Mouse (Mus musculus): Measurements from ENCODE around the gene Zkscan8.
"Not testable (repeated sequence)": the region's sequence is repeated elsewhere in the genome, so short reads cannot be mapped to it uniquely, and the experiment has no call there.

Gene Zkscan8

DNA sequence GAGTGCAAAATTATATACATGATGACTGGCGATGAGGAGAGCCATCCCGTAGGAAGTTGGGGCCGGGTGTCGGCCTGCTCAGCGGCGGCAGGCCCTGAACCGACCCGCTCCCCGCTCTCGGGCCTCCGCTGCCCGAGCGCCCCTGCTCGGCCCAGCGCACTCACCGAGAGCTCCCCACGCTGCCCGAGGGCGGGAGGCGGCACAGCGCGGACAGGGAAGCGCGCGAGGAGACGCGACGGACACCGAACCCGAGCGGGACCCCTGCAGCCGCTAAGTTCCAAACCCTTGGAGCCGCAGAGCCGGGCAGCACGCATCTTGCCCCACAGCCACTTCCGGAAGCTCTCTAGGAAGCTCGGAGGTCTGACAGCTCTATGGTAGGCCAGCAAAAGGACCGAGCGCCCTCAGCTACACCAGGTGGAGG is at the start of gene Zkscan8:
Gene Zkscan8, minus strand, starts transcription at position 340 of the 421 bp plus-strand sequence.
- peak; percentile 90 for DNase-seq (ENCODE audit: low read depth)

- DNase-seq (ENCODE audit: low read depth), result no peak
Measured at GRCm38 (mm10) chr13:21559793-21560192, 28.9 kb upstream of the Zkscan8 start, which contains the start of gene Olfr1535. TSS of gene Olfr1535 (minus strand) at chr13:21559893.

GRCm38 (mm10) chr13:21550416-21551110 is 19.6 kb upstream of the Zkscan8 start:
- DNase-seq (ENCODE audit: low read depth), result no peak

DNA sequence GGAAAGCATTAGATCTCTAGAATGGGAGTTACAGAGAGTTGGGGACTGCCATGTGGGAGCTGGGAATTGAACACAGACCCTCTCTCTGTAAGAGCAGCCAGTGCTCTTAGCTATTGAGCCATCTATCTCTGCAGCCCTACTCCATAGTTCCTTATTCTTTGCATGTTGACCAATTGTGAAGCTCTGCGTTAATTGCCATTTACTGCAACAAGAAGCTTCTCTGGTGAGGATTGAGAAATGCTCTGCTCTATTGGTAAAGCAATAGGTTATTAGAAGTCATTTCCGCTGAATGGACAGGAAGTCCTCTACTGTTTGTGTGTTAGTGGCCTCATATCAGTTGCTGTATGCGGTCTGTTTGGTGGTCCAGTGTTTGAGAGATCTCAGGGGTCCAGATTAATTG is 18.6 kb upstream of the Zkscan8 start:
- no peak for DNase-seq (ENCODE audit: low read depth)

DNA sequence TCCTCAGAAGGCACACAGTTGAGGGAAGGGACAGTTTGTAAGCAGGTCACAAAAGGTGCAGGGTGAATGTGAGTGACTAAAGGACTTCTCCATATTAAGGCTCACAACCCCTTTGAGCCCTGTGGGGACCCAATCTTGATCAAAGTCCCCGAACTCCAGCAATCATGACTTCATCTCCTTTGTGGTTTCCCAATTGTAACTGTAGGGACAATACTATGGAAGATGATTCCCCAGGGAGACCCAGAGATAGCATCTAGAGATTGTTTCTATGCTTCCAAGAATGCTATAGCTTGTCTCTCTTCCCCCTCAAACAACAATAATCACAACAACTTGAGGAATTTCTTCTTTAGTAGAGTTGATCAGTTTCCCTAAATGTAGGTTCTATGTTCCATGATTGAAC is 11.8 kb upstream of the Zkscan8 start, which contains the start of gene Olfr1366:
Gene Olfr1366, minus strand, starts transcription at position 101 of the 400 bp plus-strand sequence.
- no peak for DNase-seq (ENCODE audit: low read depth)

GRCm38 (mm10) chr13:21530136-21530535 is 784 bp downstream of the Zkscan8 start:
- DNase-seq (ENCODE audit: low read depth), result peak; percentile 27

GRCm38 (mm10) chr13:21506221-21506649 is 24.7 kb downstream of the Zkscan8 start:
- peak; percentile 92 for DNase-seq (ENCODE audit: low read depth)

DNA sequence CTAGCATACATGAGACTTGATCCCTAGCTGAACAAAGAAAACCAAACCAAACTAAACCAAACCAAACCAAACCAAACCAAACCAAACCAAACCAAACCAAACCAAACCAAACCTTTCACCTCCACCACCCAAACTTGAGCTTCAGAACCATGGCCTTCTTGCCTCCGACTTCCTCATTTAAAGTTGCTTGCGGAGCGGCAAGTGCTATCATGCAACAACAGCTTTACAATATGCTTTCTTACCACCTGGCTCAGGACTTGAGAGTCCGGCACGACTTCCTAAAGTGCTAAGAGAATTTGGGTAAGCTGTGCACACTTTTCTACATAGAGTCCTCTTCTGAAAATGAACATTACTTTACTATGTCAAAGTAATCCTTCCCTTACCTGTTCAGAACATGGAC is 28.6 kb downstream of the Zkscan8 start:
- DNase-seq (ENCODE audit: low read depth), result no peak

DNA sequence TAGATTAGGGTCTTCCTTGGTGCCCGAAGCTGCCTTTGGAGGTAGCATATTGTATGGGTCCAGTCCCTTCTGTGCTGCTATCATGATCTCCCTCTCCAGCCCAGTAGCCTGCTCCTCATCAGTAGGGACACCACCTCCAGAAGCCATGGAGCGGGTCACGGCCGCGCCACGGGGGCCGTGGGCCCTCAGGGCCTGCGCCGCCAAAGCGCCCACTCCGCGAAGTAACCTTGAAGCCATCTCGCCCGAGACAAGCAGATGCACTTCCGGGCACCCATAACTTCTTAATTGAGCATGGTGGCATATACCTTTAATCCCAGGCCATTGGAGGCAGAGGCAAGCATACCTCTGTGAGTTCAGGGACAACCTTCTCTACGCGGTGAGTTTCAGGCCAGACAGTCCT is 29.7 kb downstream of the Zkscan8 start, which contains the start of gene Gm11273:
Gene Gm11273, minus strand, starts transcription at position 237 of the 400 bp plus-strand sequence.
- DNase-seq (ENCODE audit: low read depth), result not testable (repeated sequence)

DNA sequence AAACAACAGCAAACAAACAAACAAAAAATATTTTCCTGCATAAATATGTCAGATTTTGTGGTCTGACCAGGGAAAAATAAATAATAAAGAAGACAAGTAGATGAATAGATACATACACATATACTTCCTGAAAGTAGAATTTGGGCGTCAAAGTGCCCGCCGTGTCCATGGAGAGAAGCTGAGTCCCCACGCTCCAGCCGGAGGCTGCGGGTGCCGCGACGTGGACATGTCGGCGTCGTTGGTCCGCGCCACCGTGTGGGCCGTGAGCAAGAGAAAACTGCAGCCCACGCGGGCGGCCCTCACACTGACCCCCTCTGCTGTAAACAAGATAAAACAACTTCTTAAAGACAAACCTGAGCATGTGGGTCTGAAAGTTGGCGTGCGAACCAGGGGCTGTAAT is 35.8 kb downstream of the Zkscan8 start, which contains the start of gene AK157302:
Gene AK157302, plus strand, starts transcription at position 144 of the 400 bp plus-strand sequence.
- no peak for DNase-seq (ENCODE audit: low read depth)

DNA sequence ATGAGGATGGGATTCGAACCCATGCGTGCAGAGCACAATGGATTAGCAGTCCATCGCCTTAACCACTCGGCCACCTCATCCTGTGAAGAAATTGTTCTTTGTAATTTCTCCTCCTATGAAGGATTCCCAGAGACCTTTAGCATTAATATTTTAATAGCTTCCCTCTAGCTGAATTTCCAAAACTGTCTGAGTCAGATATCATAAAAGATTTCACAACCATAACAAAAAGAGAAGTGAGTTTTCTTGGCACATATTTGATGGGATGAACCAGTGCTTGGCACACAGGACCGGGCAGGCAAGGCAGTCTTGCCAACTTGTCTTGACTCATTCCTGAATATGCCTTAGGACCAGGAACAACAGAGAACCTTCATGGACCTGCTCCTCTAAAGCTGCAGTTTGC is 38.1 kb downstream of the Zkscan8 start:
- no peak for DNase-seq (ENCODE audit: low read depth)

DNA sequence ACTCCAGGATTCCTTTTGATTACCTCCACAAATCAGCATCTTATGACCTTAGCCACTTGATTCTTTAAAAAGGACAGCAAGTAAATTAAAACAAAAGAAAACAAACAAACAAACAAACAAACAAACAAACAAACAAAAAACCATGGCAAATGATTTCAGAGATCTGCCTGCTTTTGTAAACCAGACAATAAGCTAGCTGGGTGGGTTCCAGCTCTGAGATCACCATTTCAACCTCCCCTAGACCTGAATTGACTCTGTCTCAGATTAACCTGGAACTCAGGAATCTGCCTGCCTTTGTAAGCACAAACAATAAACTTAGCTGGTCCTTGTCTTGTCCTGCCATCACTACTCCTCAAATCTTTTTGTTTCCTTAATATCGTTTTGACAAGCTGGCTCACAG is 44.0 kb downstream of the Zkscan8 start:
- DNase-seq (ENCODE audit: low read depth), result no peak

DNA sequence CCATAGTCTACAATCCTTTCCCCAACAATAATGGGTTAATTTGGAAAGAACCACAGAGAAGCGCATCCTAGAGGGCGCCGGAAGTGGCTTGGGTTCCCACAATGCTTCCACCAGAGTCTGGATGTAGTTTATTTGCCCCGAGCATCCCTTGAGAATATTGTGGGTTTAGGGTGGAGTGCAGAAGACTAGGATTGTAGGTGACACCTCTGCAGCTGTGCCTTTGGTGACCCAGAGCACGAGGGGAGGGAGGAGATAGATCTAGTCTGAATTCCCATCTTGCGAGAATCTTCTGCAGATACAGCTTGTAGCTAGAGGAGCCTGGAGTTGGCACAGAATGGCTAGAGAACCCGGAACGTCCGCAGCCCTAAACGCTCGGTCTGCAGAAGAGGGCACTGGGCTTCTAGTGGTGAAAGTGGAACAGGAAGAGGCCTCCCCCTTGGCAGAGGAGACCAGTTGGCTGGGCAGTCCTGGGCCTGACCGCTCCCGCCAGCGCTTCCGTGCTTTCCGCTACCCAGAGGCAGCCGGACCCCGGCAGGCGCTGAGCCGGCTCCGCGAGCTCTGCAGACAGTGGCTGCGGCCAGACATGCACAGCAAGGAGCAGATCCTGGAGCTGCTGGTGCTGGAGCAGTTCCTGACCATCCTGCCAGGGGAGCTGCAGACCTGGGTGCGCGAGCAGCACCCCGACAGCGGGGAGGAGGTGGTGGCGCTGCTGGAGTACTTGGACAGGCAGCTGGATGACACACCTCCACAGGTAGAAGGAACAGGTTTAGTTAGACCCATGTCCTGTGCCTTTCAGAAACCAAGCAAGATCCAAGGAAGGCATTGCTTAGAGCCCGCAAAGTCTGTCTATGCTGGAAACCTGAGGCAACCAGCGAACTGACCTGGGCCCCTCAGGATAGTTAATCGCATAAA is 51.9 kb downstream of the Zkscan8 start, which contains the start of the genes Zkscan4 and Gm10065:
Gene Zkscan4, plus strand, starts transcription at position 149 of the 912 bp plus-strand sequence.
Gene Gm10065, minus strand, starts transcription at position 683 of the 912 bp plus-strand sequence.
- DNase-seq (ENCODE audit: low read depth), result not testable (repeated sequence)

GRCm38 (mm10) chr13:21472427-21472826 is 58.5 kb downstream of the Zkscan8 start:
- DNase-seq (ENCODE audit: low read depth), result no peak

DNA sequence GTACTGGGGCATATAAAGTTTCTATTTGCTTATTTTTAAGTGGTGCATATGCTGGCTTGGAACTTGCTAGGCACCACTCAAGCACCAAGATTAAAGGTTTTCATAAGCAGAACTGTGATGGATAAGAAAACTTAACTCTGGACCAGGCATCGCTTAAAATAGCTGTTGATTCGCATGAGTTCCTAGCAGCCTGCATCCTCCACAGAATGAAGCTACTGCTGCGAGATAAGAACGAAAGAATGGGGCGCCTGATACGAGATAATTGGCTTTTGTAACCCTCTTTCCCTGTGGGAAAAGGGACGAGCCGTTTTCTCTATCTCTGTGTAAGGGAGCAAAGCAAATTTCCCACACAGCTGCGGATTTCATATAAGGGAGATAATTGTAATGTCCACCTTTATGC is 61.8 kb downstream of the Zkscan8 start:
- DNase-seq (ENCODE audit: low read depth), result peak; percentile 9

GRCm38 (mm10) chr13:21468061-21469019 is 62.6 kb downstream of the Zkscan8 start, which contains the start of gene Nkapl:
TSS of gene Nkapl (minus strand) at chr13:21468509.
- peak; percentile 89 for DNase-seq (ENCODE audit: low read depth)

- DNase-seq (ENCODE audit: low read depth), result no peak
Measured at GRCm38 (mm10) chr13:21467336-21467735, 63.6 kb downstream of the Zkscan8 start.
